Comparison of ENCODE assay signal across 8 mouse cellular contexts in genomic region chr6:51170414-51170813, GRCm38 (mm10).
DNase-seq lines count a peak whose midpoint lies in the region; ATAC-seq and TF ChIP-seq lines count a peak whose summit lies in the region.

No protein-coding gene starts in this region.

- no peak for ATAC-seq in intestine, postnatal 0 days

- intact Hi-C loops in left cerebral cortex, postnatal 25 days (cut with DNase I), result no loop called here
- intact Hi-C loops in left cerebral cortex, postnatal 36 days (cut with DNase I), result loop anchor here (5.0 to 10.0 kb wide), 2 partner anchors 1094 to 1147 kb away; partner anchors contain the start of gene Hoxa13

- H3K4me2 ChIP-seq in intestine, postnatal 0 days (replicated peaks; ENCODE audit: low read depth), result peak overlapping the region; percentile 52

- no peaks in the 10 kb centered on the region for H3K36me3 ChIP-seq in intestine, postnatal 0 days (ENCODE audit: control insufficient read depth, insufficient read depth)

- peak overlapping the region; percentile 32; the same call in 1 of the 2 replicates for H3K9ac ChIP-seq in intestine, postnatal 0 days (ENCODE audit: low read depth, low read length)

- peak; percentile 73; the same call in 1 of the 2 replicates for TF ChIP-seq CTCF in brain, embryonic 14.5 days (IDR thresholded peaks at IDR 0.05; ENCODE audit: borderline replicate concordance, extremely low read depth, insufficient read depth, insufficient read length)
- TF ChIP-seq CTCF in intestine, postnatal 0 days (IDR thresholded peaks at IDR 0.05; ENCODE audit: low read depth), result peak; percentile 70
- TF ChIP-seq CTCF in lung, adult 2 months (IDR thresholded peaks at IDR 0.05; ENCODE audit: insufficient read depth, low read length), result peak; percentile 59

- peak; percentile 18 to 43 for DNase-seq in left cerebral cortex, postnatal 25 days (ENCODE audit: low spot score in 2 of 2)
- DNase-seq in left cerebral cortex, postnatal 36 days (ENCODE audit: low spot score in 2 of 2), result no peak
- DNase-seq in brain, embryonic 14.5 days (ENCODE audit: low read depth), result peak; percentile 88
- DNase-seq in gastrocnemius, postnatal 10 days, result peak; percentile 57
- peak; percentile 50 for DNase-seq in lung, adult 2 months
- peak; percentile 90 for DNase-seq in retina, embryonic 14.5 days (ENCODE audit: low spot score)
- DNase-seq in layer of hippocampus, adult 11-12 months (ENCODE audit: low spot score), result no peak

- peaks cover 69% of the 10 kb centered on the region for H3K27me3 ChIP-seq in intestine, postnatal 0 days (replicated peaks; ENCODE audit: control insufficient read depth, insufficient read depth, low read length)

- peak overlapping the region; percentile 81 for H3K27ac ChIP-seq in intestine, postnatal 0 days (ENCODE audit: low read depth, low read length)

- H3K9me3 ChIP-seq in intestine, postnatal 0 days (ENCODE audit: control insufficient read depth), result no peaks in the 10 kb centered on the region

- no peak for TF ChIP-seq POLR2A in brain, embryonic 14.5 days (IDR thresholded peaks at IDR 0.05; ENCODE audit: borderline replicate concordance, extremely low read depth, insufficient read depth, insufficient read length, poor library complexity, severe bottlenecking)
- no peak for TF ChIP-seq POLR2A in lung, adult 2 months (IDR thresholded peaks at IDR 0.05; ENCODE audit: borderline replicate concordance, extremely low read depth, low read depth, low read length)

- peak overlapping the region; percentile 22; the same call in 1 of the 2 replicates for H3K4me3 ChIP-seq in intestine, postnatal 0 days (ENCODE audit: low read depth, low read length)
- H3K4me3 ChIP-seq in lung, adult 2 months (replicated peaks; ENCODE audit: extremely low read depth, low read depth, low read length), result peak overlapping the region; percentile 0

- 0 out of 2 replicates have a peak, but pooled peaks cover 4% of the 10 kb centered on the region for H3K4me1 ChIP-seq in intestine, postnatal 0 days (replicated peaks; ENCODE audit: control insufficient read depth, insufficient read depth, low read length)
- H3K4me1 ChIP-seq in lung, adult 2 months (ENCODE audit: control insufficient read depth, insufficient read depth, low read length), result no peaks in the 10 kb centered on the region

- under 1% methylated on average over 11 of the region's 11 CpGs for WGBS in intestine, postnatal 0 days
- WGBS in lung, adult 2 months, result under 1% methylated on average over 11 of the region's 11 CpGs

Comparison
In these comparisons a context has a peak if more than half of its experiments do, and no peak if none do; other contexts are left out.
1. DNase-seq: peak in left cerebral cortex, postnatal 25 days (2 of 2), brain, embryonic 14.5 days (single experiment), gastrocnemius, postnatal 10 days (single experiment), lung, adult 2 months (single experiment) and retina, embryonic 14.5 days (single experiment); none in left cerebral cortex, postnatal 36 days (0 of 2) and layer of hippocampus, adult 11-12 months (single experiment).
2. Peak in every context shown above with its lines, with median percentiles within 50 percentile points of each other: CTCF ChIP-seq.